Mouse (Mus musculus) cerebellum, adult 18-20 months (tissue): ENCODE measurements around the gene Atp7b.
A peak's percentile ranks its signal among the peaks of the same experiment; 100 is the strongest.

ENCODE experiments used
- DNase-seq, 2 experiments: peaks; one replicate each; pipeline ENCODE4 v3.0.0; 2021

The Atp7b gene

GRCm38 (mm10) chr8:22059821-22060445 is at the start of gene Atp7b:
TSS of gene Atp7b (minus strand) at chr8:22060305.
- DNase-seq, result peak in 1 of 2 experiments; percentile 60

- DNase-seq, result no peak
Observed at GRCm38 (mm10) chr8:22107020-22107419, 46.9 kb upstream of the Atp7b start.

- no peak for DNase-seq
Observed at GRCm38 (mm10) chr8:22091568-22091967, 31.5 kb upstream of the Atp7b start.

GRCm38 (mm10) chr8:22089226-22089625 is 29.1 kb upstream of the Atp7b start:
- DNase-seq, result no peak

- DNase-seq, result no peak
Observed at GRCm38 (mm10) chr8:22079313-22080007, 19.4 kb upstream of the Atp7b start.

- no peak for DNase-seq
Observed at GRCm38 (mm10) chr8:22061126-22061525, 1.0 kb upstream of the Atp7b start.

- peak; percentile 96 to 98 for DNase-seq
Observed at GRCm38 (mm10) chr8:22060446-22060889, 363 bp upstream of the Atp7b start, which contains the start of gene Alg11. TSS of gene Alg11 (plus strand) at chr8:22060721.

GRCm38 (mm10) chr8:22059153-22059738 is 859 bp downstream of the Atp7b start:
- no peak for DNase-seq

GRCm38 (mm10) chr8:22058368-22058767 is 1.7 kb downstream of the Atp7b start:
- no peak for DNase-seq

- no peak for DNase-seq
Observed at GRCm38 (mm10) chr8:22056850-22057249, 3.3 kb downstream of the Atp7b start.

GRCm38 (mm10) chr8:22055492-22055877 is 4.6 kb downstream of the Atp7b start:
- no peak for DNase-seq

GRCm38 (mm10) chr8:22054674-22055491 is 5.2 kb downstream of the Atp7b start:
- no peak for DNase-seq

- peak; percentile 53 to 55 for DNase-seq
Observed at GRCm38 (mm10) chr8:22047699-22048464, 12.2 kb downstream of the Atp7b start.

- no peak for DNase-seq
Observed at GRCm38 (mm10) chr8:22043706-22044105, 16.4 kb downstream of the Atp7b start.

GRCm38 (mm10) chr8:22042515-22042914 is 17.6 kb downstream of the Atp7b start:
- DNase-seq, result no peak

- no peak for DNase-seq
Observed at GRCm38 (mm10) chr8:22040153-22040509, 20.0 kb downstream of the Atp7b start.

- DNase-seq, result no peak
Observed at GRCm38 (mm10) chr8:22039468-22040152, 20.5 kb downstream of the Atp7b start.

- DNase-seq, result no peak
Observed at GRCm38 (mm10) chr8:22037022-22037421, 23.1 kb downstream of the Atp7b start.

- peak in 1 of 2 experiments; percentile 18 for DNase-seq
Observed at GRCm38 (mm10) chr8:22036137-22036536, 24.0 kb downstream of the Atp7b start.

GRCm38 (mm10) chr8:22030990-22031389 is 29.1 kb downstream of the Atp7b start:
- no peak for DNase-seq

GRCm38 (mm10) chr8:22028973-22029372 is 31.1 kb downstream of the Atp7b start:
- DNase-seq, result no peak

GRCm38 (mm10) chr8:22025241-22025640 is 34.9 kb downstream of the Atp7b start:
- DNase-seq, result no peak
